Mouse (Mus musculus): ENCODE measurements at regions not wholly inside any gene's neighbourhood (a gene's known extent, or its start where the extent isn't known, plus 50 kb on each side); places are given as distances from the start of the nearest gene placed in this dataset.

DNA sequence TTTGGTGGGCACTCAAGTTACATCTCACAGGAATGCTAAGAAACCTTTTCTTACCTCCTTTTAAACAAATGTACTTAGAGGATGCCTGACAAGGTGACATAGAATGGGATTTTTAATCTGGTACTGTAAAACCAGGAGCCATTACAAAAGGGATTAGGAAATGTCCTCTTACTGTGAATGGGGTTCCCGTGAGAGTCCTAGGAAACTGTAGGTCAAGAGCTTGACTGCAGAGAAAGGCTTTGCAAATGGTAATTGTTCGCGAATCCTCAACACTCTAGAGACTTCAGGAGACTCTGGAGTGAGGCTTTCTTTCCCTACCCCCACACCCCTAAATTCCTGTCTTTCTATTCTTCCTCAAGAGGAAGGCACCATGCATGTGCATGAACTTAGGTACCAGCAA lies 242.7 kb upstream of the Gadl1 start:
- DNase-seq (ENCODE audit: low spot score): no peak

DNA sequence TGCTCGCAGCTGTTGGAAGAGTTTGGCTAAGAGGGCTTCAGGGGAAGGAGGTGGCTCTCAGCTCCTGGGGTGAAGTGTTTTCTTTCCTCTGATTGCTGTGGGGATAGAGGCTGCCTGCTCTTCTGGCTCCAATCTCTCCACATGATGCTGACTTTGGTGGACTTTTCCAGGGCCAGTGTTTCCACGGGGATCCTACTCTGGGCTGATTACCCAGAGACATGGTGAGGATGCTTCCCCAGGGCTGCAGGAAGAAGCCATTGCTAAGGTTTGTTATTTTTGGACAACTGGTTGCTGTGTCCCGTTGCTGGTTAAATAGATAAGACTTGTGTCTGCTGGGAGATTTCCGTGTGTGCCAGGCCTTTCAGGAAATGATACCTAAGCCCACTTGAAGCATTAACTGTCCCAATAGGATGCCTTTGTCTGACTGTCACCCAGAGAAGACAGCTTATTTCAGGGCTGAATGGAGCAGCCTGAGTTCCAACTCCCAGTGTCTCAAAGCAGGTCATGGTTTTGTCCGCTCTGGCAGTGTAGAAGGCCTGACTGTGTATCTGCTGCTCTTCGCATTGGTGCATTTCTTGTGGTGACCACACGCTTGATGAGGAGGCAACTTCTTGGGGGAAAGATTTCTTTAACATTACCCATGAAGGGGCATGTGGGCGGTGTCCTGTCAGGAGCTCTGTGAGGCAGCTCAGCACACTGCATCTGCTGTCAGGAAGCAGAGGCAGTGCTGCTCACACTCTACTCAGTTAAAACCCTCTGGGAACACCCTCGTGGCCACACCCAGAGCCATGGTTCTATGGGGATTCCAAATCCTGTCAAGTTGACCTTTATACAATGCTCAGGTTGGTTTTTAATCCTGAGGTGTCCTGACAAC lies 228.3 kb upstream of the Gadl1 start:
- peak; percentile 9 for DNase-seq (ENCODE audit: low spot score)

DNA sequence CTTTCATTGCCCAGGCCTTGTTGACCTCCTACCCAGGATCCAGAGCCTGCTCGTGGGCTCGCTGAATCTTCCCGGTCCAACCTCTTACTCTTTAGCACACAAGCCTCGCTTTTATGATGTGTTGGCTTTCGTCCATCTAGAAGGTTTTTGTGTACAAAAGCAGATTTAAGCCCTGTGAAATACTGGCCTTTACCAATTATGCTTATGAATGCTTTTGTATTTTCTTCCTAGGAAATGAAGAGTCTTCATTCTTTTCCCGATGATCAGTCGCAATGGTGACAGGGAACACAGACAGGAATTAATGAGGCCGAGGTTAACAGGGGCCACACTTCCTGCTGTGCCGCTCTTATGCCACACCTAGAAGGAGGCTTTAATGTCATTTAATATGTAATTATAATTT lies 227.4 kb upstream of the Gadl1 start:
- DNase-seq (ENCODE audit: low spot score): no peak

DNA sequence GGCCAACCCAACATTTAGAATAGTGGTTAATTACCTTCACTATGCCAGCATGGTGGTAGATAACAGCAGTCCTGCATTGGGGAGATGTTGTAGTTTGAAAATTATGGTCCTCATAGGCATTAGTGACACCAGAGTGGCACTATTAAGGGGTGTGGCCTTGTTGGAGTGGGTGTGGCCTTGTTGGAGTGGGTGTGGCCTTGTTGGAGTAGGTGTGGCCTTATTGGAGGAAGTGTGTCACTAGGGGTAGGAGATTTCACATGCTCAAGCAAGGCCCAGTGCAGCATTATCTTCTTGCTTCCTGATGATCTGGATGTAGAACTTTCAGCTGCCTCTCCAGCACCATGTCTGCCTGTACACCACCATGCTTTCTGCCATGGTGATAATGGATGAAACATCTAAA lies 225.3 kb upstream of the Gadl1 start:
- DNase-seq (ENCODE audit: low spot score): no peak

DNA sequence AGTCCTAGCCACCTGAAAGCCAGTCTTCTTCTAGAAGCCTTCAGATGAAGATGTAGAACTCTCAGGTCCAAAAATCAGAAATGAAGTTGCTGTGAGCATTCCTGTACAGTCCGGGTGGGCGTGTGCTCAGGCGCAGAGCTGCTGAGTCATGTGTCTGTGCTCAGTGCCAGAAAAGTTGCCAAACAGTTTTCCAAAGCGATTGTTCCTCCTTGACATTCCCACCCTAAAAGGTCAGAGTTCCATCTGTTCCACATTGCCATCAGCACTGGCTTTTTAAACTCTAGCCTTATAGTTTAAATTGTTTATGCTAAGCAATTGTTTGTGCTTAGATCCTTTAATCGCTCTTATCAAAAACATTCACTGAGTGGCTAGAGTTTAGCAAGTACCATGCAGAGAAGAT lies 222.7 kb upstream of the Gadl1 start:
- DNase-seq (ENCODE audit: low spot score): no peak

GRCm38 (mm10) chr9:115692837-115693236 lies 216.4 kb upstream of the Gadl1 start:
- DNase-seq (ENCODE audit: low spot score): no peak

DNA sequence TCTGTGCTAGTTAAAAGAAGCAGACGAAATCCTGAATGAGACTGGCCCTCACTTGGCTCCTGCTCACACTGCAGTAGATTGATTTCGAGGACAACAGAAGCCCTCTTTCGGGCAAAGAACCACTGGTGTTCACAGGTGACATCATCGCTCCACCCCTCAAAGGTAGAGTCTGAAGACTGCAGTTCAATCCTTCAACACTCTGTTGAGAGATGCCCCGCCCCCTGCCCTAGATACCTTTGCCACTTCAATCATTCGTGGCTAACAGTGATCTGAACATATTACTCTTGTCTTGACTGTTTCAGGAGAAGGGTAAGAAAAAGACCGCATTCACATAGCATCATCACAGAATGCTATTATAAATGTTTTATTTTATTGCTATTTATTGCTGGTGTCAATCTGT lies 205.5 kb upstream of the Gadl1 start:
- no peak for DNase-seq (ENCODE audit: low spot score)

DNA sequence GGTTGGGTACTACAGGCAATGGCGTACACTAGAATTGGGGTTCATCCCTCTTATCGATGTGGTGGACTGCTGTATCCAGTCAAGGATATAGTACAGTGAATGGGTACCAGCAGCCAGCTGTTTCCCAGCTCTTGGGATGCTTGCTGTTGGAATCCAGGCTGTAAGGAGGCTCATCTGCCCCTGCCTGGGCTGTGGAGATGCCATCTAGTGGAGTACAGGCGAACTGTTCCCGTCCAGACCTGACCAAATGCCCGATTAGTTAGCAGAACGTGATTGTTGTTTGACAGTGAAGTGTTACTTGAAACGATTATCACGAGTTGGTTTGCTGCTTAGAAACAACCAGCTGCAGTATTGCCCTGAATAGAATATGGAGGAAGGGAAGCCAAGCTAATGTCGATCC lies 205.0 kb upstream of the Gadl1 start:
- peak; percentile 23 for DNase-seq (ENCODE audit: low spot score)

- no peak for DNase-seq (ENCODE audit: low spot score)
Observed at GRCm38 (mm10) chr9:115705761-115706160, 203.5 kb upstream of the Gadl1 start.

DNA sequence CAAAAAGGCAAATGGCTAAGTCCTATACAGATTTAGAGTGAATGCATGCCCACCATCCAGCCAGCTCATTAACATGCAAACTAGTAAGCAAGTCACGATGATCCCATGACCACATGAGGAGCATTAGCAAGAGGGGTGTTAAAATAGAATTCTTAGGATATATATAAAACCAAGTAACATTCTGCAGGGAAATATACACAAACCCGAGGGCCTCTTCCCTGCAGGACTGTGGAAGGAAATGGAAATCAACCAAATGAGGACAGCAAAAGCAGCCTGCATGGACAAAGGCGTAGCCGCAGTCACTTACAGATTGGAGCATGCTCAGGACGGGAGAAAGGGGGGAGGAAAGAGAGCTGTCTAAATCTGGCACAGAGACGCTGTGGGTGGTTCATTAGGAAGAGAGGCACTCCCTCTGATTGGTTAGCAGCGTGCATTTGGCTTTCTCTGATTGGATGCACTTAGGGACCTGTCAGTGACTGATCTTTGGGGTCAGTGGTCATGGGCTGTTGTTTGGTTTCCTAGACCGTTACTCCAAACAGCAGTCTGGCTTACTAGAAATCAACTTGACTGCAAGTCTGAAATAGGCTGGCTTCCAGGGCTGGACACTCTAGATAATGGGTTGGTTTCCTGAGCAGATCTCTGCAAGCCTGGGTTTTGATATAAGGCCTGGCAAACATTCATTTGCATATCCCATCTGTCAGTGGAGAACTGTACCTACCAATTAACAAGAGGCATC lies 200.9 kb upstream of the Gadl1 start:
- DNase-seq (ENCODE audit: low spot score): peak; percentile 35

DNA sequence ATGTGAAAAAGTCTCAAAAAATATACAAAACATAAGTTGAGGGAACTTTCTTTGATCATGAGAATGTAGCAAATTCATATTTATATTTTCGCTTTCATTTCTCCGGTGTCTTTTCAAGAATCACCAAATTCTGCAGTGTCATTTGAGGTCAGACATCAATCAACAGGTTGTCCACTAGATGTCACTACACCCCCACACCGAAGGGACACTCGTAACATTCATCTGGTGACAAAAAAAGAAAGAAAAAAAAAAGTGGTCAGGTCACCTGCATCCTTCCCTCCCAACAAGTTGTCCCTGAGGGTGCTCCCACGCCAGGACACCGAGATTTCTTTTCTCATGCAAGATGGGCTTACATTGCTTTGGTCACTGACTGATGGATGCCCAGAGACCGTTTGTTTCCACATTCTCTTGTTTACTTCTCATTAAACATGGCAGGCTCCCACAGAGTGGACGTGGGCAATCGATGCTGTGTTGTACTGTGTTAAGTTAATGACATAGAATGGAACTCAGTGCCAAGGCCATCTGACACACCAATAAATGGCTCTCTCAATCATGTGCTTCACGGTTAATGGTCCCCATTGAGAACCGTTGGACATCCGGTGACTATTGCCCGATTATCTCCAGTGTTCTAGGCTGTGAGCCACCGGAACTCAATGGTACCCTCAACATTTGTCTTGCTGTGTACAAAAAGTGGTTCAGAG lies 199.1 kb upstream of the Gadl1 start:
- DNase-seq (ENCODE audit: low spot score): peak; percentile 21

GRCm38 (mm10) chr9:115720306-115720705 lies 188.9 kb upstream of the Gadl1 start:
- DNase-seq (ENCODE audit: low spot score): no peak

DNA sequence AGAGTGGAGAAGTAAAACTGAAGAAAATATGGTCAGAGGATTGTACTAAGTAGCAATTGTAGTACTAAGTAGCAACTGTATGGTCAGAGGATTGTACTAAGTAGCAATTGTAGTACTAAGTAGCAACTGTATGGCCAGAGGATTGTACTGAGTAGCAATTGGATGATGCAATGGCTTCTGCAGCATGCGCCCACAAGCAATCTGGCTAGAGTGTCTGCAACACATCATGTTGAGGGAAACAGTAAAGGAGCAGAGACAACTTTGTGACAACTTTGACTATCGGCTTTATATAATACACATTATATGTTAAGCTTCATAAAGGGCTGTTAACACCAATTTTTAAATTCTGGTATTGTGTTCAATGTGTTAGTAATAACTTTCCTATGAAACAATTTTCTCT lies 188.4 kb upstream of the Gadl1 start:
- DNase-seq (ENCODE audit: low spot score): no peak

GRCm38 (mm10) chr9:115724063-115724462 lies 185.2 kb upstream of the Gadl1 start:
- no peak for DNase-seq (ENCODE audit: low spot score)

- DNase-seq (ENCODE audit: low spot score): peak; percentile 13
Observed at GRCm38 (mm10) chr9:115727361-115727760, 181.9 kb upstream of the Gadl1 start.

DNA sequence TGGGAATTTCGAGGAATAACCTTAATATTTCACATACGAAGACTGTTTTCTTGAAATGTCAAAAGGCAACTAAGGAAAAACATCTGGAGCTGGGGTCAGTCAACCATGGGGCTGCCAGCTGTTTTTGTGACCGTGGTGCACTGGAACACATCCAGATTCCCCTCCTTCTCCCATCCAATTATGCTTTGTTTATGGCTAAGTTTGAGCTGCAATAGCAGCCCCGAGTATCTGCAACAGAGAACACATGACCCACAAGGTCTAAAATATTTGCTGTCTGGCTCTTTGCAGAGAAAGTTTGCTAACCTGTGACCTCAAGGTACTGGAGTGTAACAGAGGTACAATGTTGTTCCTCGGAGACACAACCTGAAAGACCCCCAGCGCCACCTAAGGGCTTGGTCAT lies 177.7 kb upstream of the Gadl1 start:
- DNase-seq (ENCODE audit: low spot score): no peak

GRCm38 (mm10) chr9:115733104-115733503 lies 176.2 kb upstream of the Gadl1 start:
- no peak for DNase-seq (ENCODE audit: low spot score)

DNA sequence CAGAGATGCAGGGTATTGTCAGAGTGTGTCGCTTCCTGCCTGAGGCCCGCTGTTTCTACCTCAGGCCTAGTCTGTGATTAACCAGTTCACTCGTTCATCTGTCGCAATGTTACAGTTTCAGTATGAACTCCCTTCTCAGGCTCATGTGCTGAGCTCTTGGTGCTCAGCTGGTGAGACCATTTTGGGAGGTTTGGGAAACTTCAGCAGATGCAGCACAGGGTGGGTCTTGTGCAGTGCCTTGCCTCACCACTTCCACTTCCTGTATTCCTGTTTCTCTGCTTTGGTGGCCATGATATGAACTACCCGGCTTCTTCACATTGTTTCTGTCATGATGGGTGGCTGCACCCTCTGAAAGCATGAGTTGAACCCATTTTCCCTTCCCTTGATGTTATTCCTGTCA lies 169.3 kb upstream of the Gadl1 start:
- DNase-seq (ENCODE audit: low spot score): no peak

DNA sequence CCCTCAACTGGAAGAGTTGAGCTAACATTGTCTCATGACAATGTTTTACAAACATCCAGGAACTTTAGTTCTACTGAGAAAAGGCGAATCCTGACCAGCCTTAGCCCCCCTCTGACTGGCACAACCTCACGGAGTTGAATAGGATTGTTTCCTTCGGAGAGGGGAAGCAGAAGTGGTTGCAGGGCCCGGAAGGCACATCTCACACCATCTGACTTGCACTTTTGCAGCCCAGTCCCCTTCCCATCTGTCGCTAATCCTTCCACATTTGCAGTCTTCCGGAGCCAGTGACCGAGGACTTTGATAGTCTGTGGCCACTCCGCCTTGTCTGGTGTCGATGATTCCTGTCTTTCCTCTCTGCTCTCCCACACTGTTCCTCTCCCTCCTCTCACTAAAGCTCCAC lies 162.8 kb upstream of the Gadl1 start:
- DNase-seq (ENCODE audit: low spot score): no peak

- DNase-seq (ENCODE audit: low spot score): no peak
Observed at GRCm38 (mm10) chr9:115760496-115760895, 148.8 kb upstream of the Gadl1 start.

GRCm38 (mm10) chr9:115764136-115764535 lies 145.1 kb upstream of the Gadl1 start:
- DNase-seq (ENCODE audit: low spot score): no peak

- DNase-seq (ENCODE audit: low spot score): no peak
Observed at GRCm38 (mm10) chr9:115766471-115766870, 142.8 kb upstream of the Gadl1 start.

- DNase-seq (ENCODE audit: low spot score): no peak
Observed at GRCm38 (mm10) chr9:115775112-115775511, 134.1 kb upstream of the Gadl1 start.
